Mouse (Mus musculus): ENCODE data around the gene Cldn24. TPM values are rescaled to one million over a fixed set of nuclear protein-coding genes. Genes with fewer than 3 reads are reported as not detected.

The Cldn24 gene
- total and polyA plus RNA-seq, 3 experiments = not detected

- Histone ChIP-seq H3K27me3 (ENCODE audit: control insufficient read depth in 1 of 2, insufficient read depth in 2 of 2, low read length in 2 of 2) (0 out of 4 replicates have a peak, but pooled peaks cover 0 to 1% of the 10 kb centered on the region in 2 experiments), H3K27ac (ENCODE audit: control insufficient read depth, low read depth, low read length) (no peak overlapping the region), H3K79me2 (ENCODE audit: control insufficient read depth, insufficient read depth, low read length, poor library complexity) (no peaks in the 10 kb centered on the region), H3K4me1 (ENCODE audit: control insufficient read depth in 1 of 2, insufficient read depth in 2 of 2, low read length in 2 of 2) (no peaks in the 10 kb centered on the region), H3K9ac (ENCODE audit: control insufficient read depth, low read depth, low read length, poor library complexity, severe bottlenecking) (no peak overlapping the region), H3K9me3 (replicated peaks; ENCODE audit: insufficient read depth, low read length) (no peaks in the 10 kb centered on the region), H3K4me3 (ENCODE audit: control insufficient read depth in 1 of 2, insufficient read depth in 1 of 2, low read depth in 2 of 2, low read length in 2 of 2) (no peak overlapping the region), H3K36me3 (ENCODE audit: control insufficient read depth in 1 of 2, insufficient read depth in 2 of 2, low read length in 2 of 2) (no peaks in the 10 kb centered on the region)
- no peak for DNase-seq (ENCODE audit: low read depth, low spot score)
- TF ChIP-seq MXI1 (IDR thresholded peaks at IDR 0.05; ENCODE audit: low read depth, low read length) = no peak
- TF ChIP-seq SIN3A (IDR thresholded peaks at IDR 0.05; ENCODE audit: low read length) = no peak
- no peak for TF ChIP-seq TBP (IDR thresholded peaks at IDR 0.05; ENCODE audit: low read depth, low read length)
- TF ChIP-seq CHD2 (IDR thresholded peaks at IDR 0.05; ENCODE audit: low read length) = no peak
Observed at GRCm38 (mm10) chr8:47786323-47786722, 35.6 kb upstream of the Cldn24 start.

- Histone ChIP-seq H3K4me1 (ENCODE audit: control insufficient read depth in 1 of 2, insufficient read depth in 2 of 2, low read length in 2 of 2) (no peaks in the 10 kb centered on the region), H3K9ac (ENCODE audit: control insufficient read depth, low read depth, low read length, poor library complexity, severe bottlenecking) (no peak overlapping the region), H3K4me3 (ENCODE audit: control insufficient read depth in 1 of 2, insufficient read depth in 1 of 2, low read depth in 2 of 2, low read length in 2 of 2) (no peak overlapping the region), H3K27me3 (ENCODE audit: control insufficient read depth in 1 of 2, insufficient read depth in 2 of 2, low read length in 2 of 2) (0 out of 4 replicates have a peak, but pooled peaks cover 0 to 1% of the 10 kb centered on the region in 2 experiments), H3K27ac (ENCODE audit: control insufficient read depth, low read depth, low read length) (no peak overlapping the region), H3K9me3 (replicated peaks; ENCODE audit: insufficient read depth, low read length) (no peaks in the 10 kb centered on the region), H3K36me3 (ENCODE audit: control insufficient read depth in 1 of 2, insufficient read depth in 2 of 2, low read length in 2 of 2) (no peaks in the 10 kb centered on the region), H3K79me2 (ENCODE audit: control insufficient read depth, insufficient read depth, low read length, poor library complexity) (no peaks in the 10 kb centered on the region)
- peak; percentile 8 for DNase-seq (ENCODE audit: low read depth, low spot score)
- TF ChIP-seq EP300 (IDR thresholded peaks at IDR 0.05; ENCODE audit: low read depth in 1 of 2, low read length in 2 of 2) (no peak), GATA1 (IDR thresholded peaks at IDR 0.05; ENCODE audit: low read depth, low read length) (peak; percentile 16; the same call in 1 of the 2 replicates)
Observed at GRCm38 (mm10) chr8:47787705-47788104, 34.2 kb upstream of the Cldn24 start.

- no peak overlapping the region for H3K4me3 ChIP-seq (ENCODE audit: control insufficient read depth in 1 of 2, insufficient read depth in 1 of 2, low read depth in 2 of 2, low read length in 2 of 2)
- no peaks in the 10 kb centered on the region for H3K79me2 ChIP-seq (ENCODE audit: control insufficient read depth, insufficient read depth, low read length, poor library complexity)
- H3K9ac ChIP-seq (ENCODE audit: control insufficient read depth, low read depth, low read length, poor library complexity, severe bottlenecking) = no peak overlapping the region
- no peaks in the 10 kb centered on the region for H3K9me3 ChIP-seq (replicated peaks; ENCODE audit: insufficient read depth, low read length)
- H3K36me3 ChIP-seq (ENCODE audit: control insufficient read depth in 1 of 2, insufficient read depth in 2 of 2, low read length in 2 of 2) = no peaks in the 10 kb centered on the region
- no peaks in the 10 kb centered on the region for H3K4me1 ChIP-seq (ENCODE audit: control insufficient read depth in 1 of 2, insufficient read depth in 2 of 2, low read length in 2 of 2)
- H3K27ac ChIP-seq (ENCODE audit: control insufficient read depth, low read depth, low read length) = no peak overlapping the region
- no peak for DNase-seq (ENCODE audit: low read depth, low spot score)
- TF ChIP-seq MYB (IDR thresholded peaks at IDR 0.05; ENCODE audit: low read depth, low read length) (no peak), HCFC1 (IDR thresholded peaks at IDR 0.05; ENCODE audit: low read depth, low read length) (no peak), SIN3A (IDR thresholded peaks at IDR 0.05; ENCODE audit: low read length) (no peak), RCOR1 (IDR thresholded peaks at IDR 0.05; ENCODE audit: low read depth, low read length) (no peak), TBP (IDR thresholded peaks at IDR 0.05; ENCODE audit: low read depth, low read length) (no peak), TAL1 (IDR thresholded peaks at IDR 0.05; ENCODE audit: low read length) (no peak), CHD1 (IDR thresholded peaks at IDR 0.05; ENCODE audit: low read depth, low read length) (no peak), CTCF (IDR thresholded peaks at IDR 0.05 in 2 of 3, conservative IDR thresholded peaks at IDR 0.05 in 1 of 3; ENCODE audit: control insufficient read depth in 1 of 3, insufficient read depth in 1 of 3, low read depth in 2 of 3, low read length in 3 of 3, poor library complexity in 1 of 3, severe bottlenecking in 1 of 3) (no peak), RAD21 (IDR thresholded peaks at IDR 0.05; ENCODE audit: low read depth, low read length) (no peak), CHD2 (IDR thresholded peaks at IDR 0.05; ENCODE audit: low read length) (no peak), UBTF (IDR thresholded peaks at IDR 0.05; ENCODE audit: borderline replicate concordance, insufficient read depth, low read depth, low read length) (no peak), MEF2A (IDR thresholded peaks at IDR 0.05; ENCODE audit: extremely low read depth, insufficient replicate concordance, low read depth, low read length, poor library complexity, severe bottlenecking) (no peak), SMC3 (IDR thresholded peaks at IDR 0.05; ENCODE audit: low read depth, low read length) (no peak), MXI1 (IDR thresholded peaks at IDR 0.05; ENCODE audit: low read depth, low read length) (no peak), ELF1 (IDR thresholded peaks at IDR 0.05; ENCODE audit: low read depth, low read length) (no peak)
- no peaks in the 10 kb centered on the region for H3K27me3 ChIP-seq (ENCODE audit: control insufficient read depth in 1 of 2, insufficient read depth in 2 of 2, low read length in 2 of 2)
Observed at GRCm38 (mm10) chr8:47791986-47792385, 30.0 kb upstream of the Cldn24 start.
